Mouse (Mus musculus) embryo, embryonic 9.5 days (tissue): ENCODE data around the gene Fndc5.
A peak's percentile ranks its signal among the peaks of the same experiment; 100 is the strongest.

ENCODE experiments used
- DNase-seq: peaks from one replicate; pipeline ENCODE4 v3.0.0-alpha.2; 2017; ENCODE audit errors: extremely low spot score

The Fndc5 gene

GRCm38 (mm10) chr4:129136579-129137391 lies at the start of gene Fndc5:
Gene Fndc5 (plus strand): TSS chr4:129136999.
- no peak for DNase-seq

- no peak for DNase-seq
Observed at GRCm38 (mm10) chr4:129087850-129088249, 48.9 kb upstream of the Fndc5 start.

- DNase-seq, result no peak
Observed at GRCm38 (mm10) chr4:129095276-129095675, 41.5 kb upstream of the Fndc5 start.

- DNase-seq, result no peak
Observed at GRCm38 (mm10) chr4:129097006-129097405, 39.8 kb upstream of the Fndc5 start.

GRCm38 (mm10) chr4:129102133-129102829 lies 34.5 kb upstream of the Fndc5 start:
- no peak for DNase-seq

- DNase-seq, result peak; percentile 28
Observed at GRCm38 (mm10) chr4:129105356-129105755, 31.4 kb upstream of the Fndc5 start, which contains the start of gene Tmem54. Gene Tmem54 (plus strand): TSS chr4:129105548.

- DNase-seq, result no peak
Observed at GRCm38 (mm10) chr4:129106073-129106472, 30.7 kb upstream of the Fndc5 start.

- DNase-seq, result no peak
Observed at GRCm38 (mm10) chr4:129107348-129107899, 29.4 kb upstream of the Fndc5 start.

GRCm38 (mm10) chr4:129108624-129109023 lies 28.2 kb upstream of the Fndc5 start:
- DNase-seq, result no peak

- no peak for DNase-seq
Observed at GRCm38 (mm10) chr4:129110804-129111203, 26.0 kb upstream of the Fndc5 start.

- DNase-seq, result no peak
Observed at GRCm38 (mm10) chr4:129111350-129111749, 25.4 kb upstream of the Fndc5 start.

GRCm38 (mm10) chr4:129112231-129112630 lies 24.6 kb upstream of the Fndc5 start:
- no peak for DNase-seq

GRCm38 (mm10) chr4:129113083-129113988 lies 23.5 kb upstream of the Fndc5 start:
- DNase-seq, result peak; percentile 78

GRCm38 (mm10) chr4:129116703-129117102 lies 20.1 kb upstream of the Fndc5 start:
- DNase-seq, result no peak

- no peak for DNase-seq
Observed at GRCm38 (mm10) chr4:129117720-129118510, 18.9 kb upstream of the Fndc5 start.

GRCm38 (mm10) chr4:129119708-129120107 lies 17.1 kb upstream of the Fndc5 start:
- no peak for DNase-seq

GRCm38 (mm10) chr4:129120520-129121445 lies 16.0 kb upstream of the Fndc5 start:
- peak; percentile 78 for DNase-seq

- DNase-seq, result no peak
Observed at GRCm38 (mm10) chr4:129121569-129122086, 15.2 kb upstream of the Fndc5 start, which contains the start of gene Hpca. Gene Hpca (minus strand): TSS chr4:129122036.

- DNase-seq, result no peak
Observed at GRCm38 (mm10) chr4:129122107-129122506, 14.7 kb upstream of the Fndc5 start.
